Mouse (Mus musculus) monocyte, adult 59 days (primary cell): Measurements from ENCODE around the gene Gm3417. TPM values are rescaled to one million over a fixed set of nuclear protein-coding genes. Genes with fewer than 3 reads are reported as not detected.

Experiments used
- total RNA-seq, 2 experiments: library from RNA; stranded (reverse); gene quantifications; one replicate each; pipeline ENCODE4 v1.2.4; 2023

Gene Gm3417
- not detected for total RNA-seq

DNA sequence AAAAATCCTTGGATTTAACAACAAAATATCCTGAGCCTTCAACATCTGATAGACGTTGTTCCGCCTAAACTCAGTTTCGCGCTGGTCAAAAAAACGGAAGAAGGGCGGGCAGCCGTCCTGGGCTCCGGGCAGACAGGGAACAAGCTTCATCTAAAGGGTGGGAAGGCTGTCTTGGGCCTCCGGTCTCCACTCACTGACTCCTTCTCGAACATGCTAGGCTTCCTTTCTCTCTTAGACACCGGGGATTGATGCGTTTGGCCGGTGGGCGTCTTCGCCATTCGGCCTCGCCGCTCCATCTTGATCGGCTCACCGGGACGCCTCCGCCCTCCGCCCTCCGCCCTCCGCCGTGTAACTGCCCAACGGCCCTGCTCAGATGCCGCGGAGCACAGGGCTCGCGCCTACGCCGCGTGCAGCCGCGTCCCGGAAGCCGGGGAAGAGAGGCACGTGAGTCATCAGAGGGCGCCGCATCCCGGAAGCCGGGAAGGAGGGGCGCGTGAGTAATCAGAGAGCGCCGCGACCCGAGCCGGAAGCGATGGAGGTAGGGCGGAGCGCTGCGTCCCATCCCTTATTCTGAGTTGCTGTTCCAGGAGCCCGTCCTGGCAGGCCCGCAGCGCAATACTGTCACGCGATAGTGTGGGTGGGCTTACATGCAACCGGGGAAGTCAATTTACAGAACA is at the start of gene Gm3417, which contains the start of gene 9030025P20Rik:
Gene Gm3417 (minus strand): TSS at position 429 of the 677 bp plus-strand sequence.
Gene 9030025P20Rik (plus strand): TSS at position 107 of the 677 bp plus-strand sequence.

DNA sequence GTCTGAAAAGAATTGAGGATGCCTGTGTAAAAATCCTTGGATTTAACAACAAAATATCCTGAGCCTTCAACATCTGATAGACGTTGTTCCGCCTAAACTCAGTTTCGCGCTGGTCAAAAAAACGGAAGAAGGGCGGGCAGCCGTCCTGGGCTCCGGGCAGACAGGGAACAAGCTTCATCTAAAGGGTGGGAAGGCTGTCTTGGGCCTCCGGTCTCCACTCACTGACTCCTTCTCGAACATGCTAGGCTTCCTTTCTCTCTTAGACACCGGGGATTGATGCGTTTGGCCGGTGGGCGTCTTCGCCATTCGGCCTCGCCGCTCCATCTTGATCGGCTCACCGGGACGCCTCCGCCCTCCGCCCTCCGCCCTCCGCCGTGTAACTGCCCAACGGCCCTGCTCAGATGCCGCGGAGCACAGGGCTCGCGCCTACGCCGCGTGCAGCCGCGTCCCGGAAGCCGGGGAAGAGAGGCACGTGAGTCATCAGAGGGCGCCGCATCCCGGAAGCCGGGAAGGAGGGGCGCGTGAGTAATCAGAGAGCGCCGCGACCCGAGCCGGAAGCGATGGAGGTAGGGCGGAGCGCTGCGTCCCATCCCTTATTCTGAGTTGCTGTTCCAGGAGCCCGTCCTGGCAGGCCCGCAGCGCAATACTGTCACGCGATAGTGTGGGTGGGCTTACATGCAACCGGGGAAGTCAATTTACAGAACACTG is 31.3 kb upstream of the Gm3417 start, which contains the start of gene Gm3435:
Gene Gm3435 (plus strand): TSS at position 471 of the 708 bp plus-strand sequence.

DNA sequence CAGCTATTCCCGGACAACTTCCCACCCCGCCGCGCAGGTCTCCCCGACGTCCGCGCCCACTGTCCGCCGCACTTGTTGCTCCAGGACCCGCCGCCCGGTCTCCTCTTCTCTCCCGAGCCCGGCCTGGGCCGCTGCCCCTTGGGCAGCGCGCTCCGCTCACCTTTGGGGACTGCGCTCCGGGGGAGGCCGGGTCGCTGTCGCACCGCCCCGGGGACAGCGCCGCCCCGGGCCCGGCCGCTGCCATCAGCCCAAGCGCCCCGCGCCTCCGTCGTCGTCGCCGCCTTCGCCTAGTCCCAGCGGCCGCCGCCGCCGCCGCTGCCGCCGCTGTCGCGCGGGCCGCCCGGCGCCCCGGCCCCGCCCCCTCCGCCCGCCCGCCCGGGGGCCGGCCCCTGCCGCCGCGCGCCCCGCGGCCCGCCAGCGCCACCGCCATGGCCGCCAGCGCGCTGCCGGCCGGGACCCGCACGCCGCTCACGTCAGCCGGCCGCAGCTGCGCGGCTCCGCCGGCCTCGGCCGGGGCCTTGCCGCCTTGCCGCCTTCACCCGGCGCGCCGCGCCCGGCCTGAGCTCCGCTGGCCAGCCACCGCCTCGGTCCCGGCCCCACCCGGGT is 17.5 kb downstream of the Gm3417 start, which contains the start of gene Phf10:
Gene Phf10 (minus strand): TSS at position 323 of the 606 bp plus-strand sequence.

DNA sequence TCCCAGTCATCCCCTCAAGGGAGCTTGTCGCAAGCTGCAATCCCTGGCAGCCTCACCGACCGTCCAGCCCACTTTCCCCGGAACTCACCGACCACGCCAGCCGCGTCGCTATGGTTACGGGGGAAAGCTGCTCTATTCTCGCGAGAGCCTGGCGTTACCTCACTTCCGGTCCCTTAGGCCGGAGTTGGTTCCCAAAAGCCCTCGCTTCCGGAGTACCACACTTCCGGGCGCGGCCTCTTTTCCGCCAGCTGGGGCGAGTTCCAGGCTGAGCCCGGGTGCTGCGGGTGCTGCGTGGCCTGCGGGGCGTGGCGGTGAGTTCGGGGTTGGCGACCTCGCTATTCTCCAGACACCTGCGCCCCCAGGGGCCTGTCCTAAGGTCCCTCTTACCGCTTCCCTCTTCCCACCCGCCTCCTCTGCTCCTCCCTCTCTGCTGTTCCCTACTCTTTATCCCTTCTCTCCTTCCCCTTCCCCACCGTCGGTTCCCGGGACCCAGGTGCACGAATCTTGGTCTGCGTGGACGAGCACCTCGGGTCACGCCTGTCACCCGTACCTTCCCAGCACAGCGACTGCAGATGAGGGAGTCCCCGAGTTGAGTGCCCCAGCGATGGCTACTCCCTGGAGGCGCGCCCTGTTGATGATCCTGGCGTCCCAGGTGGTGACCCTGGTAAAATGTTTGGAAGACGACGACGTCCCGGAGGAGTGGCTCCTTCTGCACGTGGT is 35.4 kb downstream of the Gm3417 start, which contains the start of the genes Wdr27 and 1600012H06Rik:
Gene Wdr27 (minus strand): TSS at position 150 of the 720 bp plus-strand sequence.
Gene 1600012H06Rik (plus strand): TSS at position 176 of the 720 bp plus-strand sequence.

Other genes with a start within 250 kb of the Gm3417 start
- not detected for gene Wdr27, start 35.6 kb downstream of the Gm3417 start, total RNA-seq
- 10 to 100 TPM; 23.4 to 23.7 TPM for gene 1600012H06Rik, start 35.6 kb downstream of the Gm3417 start, total RNA-seq
- 10 to 100 TPM; 50.6 to 56.1 TPM for gene Phf10, start 17.5 kb downstream of the Gm3417 start, total RNA-seq
- gene 9030025P20Rik, start 322 bp downstream of the Gm3417 start, total RNA-seq: 10 to 100 TPM; 22.5 to 25.9 TPM
- 1 to 10 TPM; 6.8 to 9.2 TPM for gene Gm3435, start 31.4 kb upstream of the Gm3417 start, total RNA-seq
- gene Ermard, start 62.4 kb upstream of the Gm3417 start, total RNA-seq: 100 to 1,000 TPM; 112 to 121 TPM
- not detected for gene Tcte3, start 62.7 kb upstream of the Gm3417 start, total RNA-seq
- 1 to 10 TPM; 7.2 to 8.0 TPM for gene Gm3448, start 62.7 kb upstream of the Gm3417 start, total RNA-seq